Mouse (Mus musculus) forebrain, embryonic 12.5 days (tissue): ENCODE results near the gene Gm6592. TPM values are rescaled to one million over a fixed set of nuclear protein-coding genes. Genes with fewer than 3 reads are reported as not detected.

Source experiments
- polyA plus RNA-seq: library from polyadenylated mRNA; unstranded; fragments of >200 nt; fragmentation: Nextera tagmentation; extraction: Ambion mirVana; gene quantifications from 2 replicates; pipeline ENCODE4 v1.2.1, GENCODE M21; 2016

Gm6592 gene
- polyA plus RNA-seq, 1 experiment from 2014 or later: not detected

Other genes with a start within 250 kb of the Gm6592 start
- gene Ssxb8, start 153.2 kb upstream of the Gm6592 start, polyA plus RNA-seq: not detected in 2 replicates
- not detected in 2 replicates for gene Ssx9, start 95.6 kb upstream of the Gm6592 start, polyA plus RNA-seq
- not detected in 2 replicates for gene Ssxb5, start 40.3 kb upstream of the Gm6592 start, polyA plus RNA-seq
- not detected in 2 replicates for gene Gm5751, start 30.3 kb downstream of the Gm6592 start, polyA plus RNA-seq
- 9.4 and 9.7 TPM in 2 replicates for gene B630019K06Rik, start 48.4 kb downstream of the Gm6592 start, polyA plus RNA-seq
- gene Fthl17b, start 119.0 kb downstream of the Gm6592 start, polyA plus RNA-seq: not detected in 2 replicates
- not detected in 2 replicates for gene Fthl17c, start 132.6 kb downstream of the Gm6592 start, polyA plus RNA-seq
- not detected in 2 replicates for gene Fthl17d, start 142.8 kb downstream of the Gm6592 start, polyA plus RNA-seq
- not detected in 2 replicates for gene Fthl17e, start 189.5 kb downstream of the Gm6592 start, polyA plus RNA-seq
- gene Fthl17f, start 219.0 kb downstream of the Gm6592 start, polyA plus RNA-seq: not detected in 2 replicates